Mouse (Mus musculus) liver, postnatal 0 days (tissue): ENCODE data around the gene Ksr2.

Experiments
- CTCF ChIP-seq: sonication (generic); IDR thresholded peaks from 2 replicates; pipeline ENCODE4 v1.5.1; 2016; ENCODE audit warnings: antibody characterized with exemption, low read depth
- EP300 ChIP-seq: IDR thresholded peaks from 2 replicates; pipeline ENCODE4 v1.6.1; 2016; ENCODE audit warnings: antibody characterized with exemption, low read depth, mild to moderate bottlenecking

- TF ChIP-seq EP300 = no peak
- TF ChIP-seq CTCF = no peak
These were observed 194.0 kb downstream of the Ksr2 start for GRCm38 (mm10) chr5:117607761-117608309.
